Mouse (Mus musculus) erythroblast, embryonic 14.5 days (primary cell): ENCODE data around the gene Cdhr3.

Source experiments
- GATA1 ChIP-seq: IDR thresholded peaks from 2 replicates; pipeline ENCODE4 v1.6.1; 2012; ENCODE audit warnings: low read length, inconsistent platforms, mixed read lengths
- TAL1 ChIP-seq: IDR thresholded peaks from 3 replicates; pipeline ENCODE4 v1.6.1; 2012; ENCODE audit warnings: low read length, inconsistent platforms, mixed read lengths

- TF ChIP-seq TAL1 (no peak), GATA1 (no peak)
Observed at GRCm38 (mm10) chr12:33048391-33048790, 44.3 kb downstream of the Cdhr3 start.
